Mouse (Mus musculus) retina, embryonic 14.5 days (tissue): ENCODE results near the gene Il2rb.

Experiments
- DNase-seq: peaks from one replicate; pipeline ENCODE4 v3.0.0-alpha.2; 2015; ENCODE audit warnings: low spot score

Gene Il2rb

GRCm38 (mm10) chr15:78494968-78495406, at the start of gene Il2rb:
Il2rb (minus strand) TSS chr15:78495271.
- DNase-seq: no peak

DNA sequence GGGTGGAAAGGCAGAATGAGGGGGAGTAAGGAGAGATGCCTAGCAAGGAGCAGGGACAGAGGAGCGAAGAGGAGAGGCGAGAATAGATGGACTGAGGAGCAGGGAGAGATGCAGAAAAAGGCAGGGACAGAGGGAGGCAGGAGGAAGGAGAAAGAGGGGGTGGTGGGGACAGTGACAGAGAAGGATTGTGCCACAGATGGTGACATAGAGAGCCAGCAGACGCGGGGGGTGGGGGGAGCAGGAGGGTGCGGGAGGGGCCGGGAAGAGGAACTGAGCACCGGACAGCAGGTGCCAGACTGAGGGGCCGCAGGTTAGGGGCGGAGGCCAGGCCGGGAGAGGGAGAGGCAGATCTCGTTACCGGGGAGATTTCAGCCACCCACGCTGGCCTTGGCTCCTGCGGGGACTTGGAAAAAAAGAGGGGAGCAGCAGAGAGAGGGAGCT, 49.5 kb upstream of the Il2rb start, which contains the start of gene Sstr3:
TSS of gene Sstr3 (minus strand) at position 125 of the 441 bp plus-strand sequence.
- DNase-seq: no peak

- DNase-seq: no peak
Measured at GRCm38 (mm10) chr15:78544041-78544440, 49.0 kb upstream of the Il2rb start.

DNA sequence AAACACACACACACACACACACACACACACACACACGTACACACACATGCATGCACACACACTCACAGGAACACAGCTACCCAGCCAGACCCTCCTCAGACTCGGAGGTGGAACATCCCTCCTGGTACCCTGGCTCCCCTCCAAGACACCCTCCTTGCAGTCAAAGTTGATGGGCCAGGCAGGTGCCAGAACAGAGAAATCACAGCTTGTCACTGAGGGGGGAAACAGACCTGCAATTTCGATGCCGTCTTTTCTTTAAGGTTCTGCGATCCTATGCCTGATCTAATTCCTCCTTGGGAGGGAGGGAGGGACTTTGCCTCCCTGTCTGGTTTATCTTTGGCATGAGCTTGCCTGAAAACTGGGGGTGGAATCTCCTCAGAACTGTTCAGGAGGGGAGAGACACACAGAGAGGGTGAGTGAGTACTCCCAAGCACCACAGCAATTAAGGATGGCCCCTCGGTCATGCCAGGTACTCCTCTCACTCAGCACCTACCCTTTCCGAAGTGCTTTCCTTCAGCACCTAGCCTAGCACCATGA, 47.8 kb upstream of the Il2rb start:
- DNase-seq: no peak

- DNase-seq: no peak
Measured at GRCm38 (mm10) chr15:78542098-78542766, 47.2 kb upstream of the Il2rb start.

- no peak for DNase-seq
Measured at GRCm38 (mm10) chr15:78541606-78542005, 46.5 kb upstream of the Il2rb start.

GRCm38 (mm10) chr15:78541036-78541435, 46.0 kb upstream of the Il2rb start:
- DNase-seq: no peak

- no peak for DNase-seq
Measured at GRCm38 (mm10) chr15:78535723-78536421, 40.8 kb upstream of the Il2rb start.

DNA sequence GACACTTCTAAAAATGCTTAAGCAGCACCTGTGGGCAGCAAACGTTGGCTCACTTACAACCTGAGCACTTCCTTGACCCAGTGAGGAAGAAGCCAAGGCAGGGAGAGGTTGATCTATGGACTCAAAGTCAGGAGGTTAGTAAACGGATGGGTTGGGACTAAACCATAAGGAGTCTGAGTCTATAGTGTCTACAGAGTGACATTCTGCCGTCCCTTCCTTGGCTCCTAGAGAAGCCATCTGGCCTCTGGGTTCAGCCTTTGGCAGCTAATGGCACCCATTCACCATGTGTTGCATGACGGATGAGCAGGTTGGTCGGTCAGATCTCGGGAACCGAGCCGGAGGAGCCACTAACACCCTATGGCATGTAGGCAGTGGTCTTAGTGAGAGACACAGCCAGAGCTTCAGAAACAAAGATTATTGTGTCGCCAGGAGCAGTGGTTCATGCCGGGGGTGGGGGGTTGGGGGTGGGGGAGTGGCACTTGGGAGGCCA, 38.3 kb upstream of the Il2rb start:
- DNase-seq: no peak

DNA sequence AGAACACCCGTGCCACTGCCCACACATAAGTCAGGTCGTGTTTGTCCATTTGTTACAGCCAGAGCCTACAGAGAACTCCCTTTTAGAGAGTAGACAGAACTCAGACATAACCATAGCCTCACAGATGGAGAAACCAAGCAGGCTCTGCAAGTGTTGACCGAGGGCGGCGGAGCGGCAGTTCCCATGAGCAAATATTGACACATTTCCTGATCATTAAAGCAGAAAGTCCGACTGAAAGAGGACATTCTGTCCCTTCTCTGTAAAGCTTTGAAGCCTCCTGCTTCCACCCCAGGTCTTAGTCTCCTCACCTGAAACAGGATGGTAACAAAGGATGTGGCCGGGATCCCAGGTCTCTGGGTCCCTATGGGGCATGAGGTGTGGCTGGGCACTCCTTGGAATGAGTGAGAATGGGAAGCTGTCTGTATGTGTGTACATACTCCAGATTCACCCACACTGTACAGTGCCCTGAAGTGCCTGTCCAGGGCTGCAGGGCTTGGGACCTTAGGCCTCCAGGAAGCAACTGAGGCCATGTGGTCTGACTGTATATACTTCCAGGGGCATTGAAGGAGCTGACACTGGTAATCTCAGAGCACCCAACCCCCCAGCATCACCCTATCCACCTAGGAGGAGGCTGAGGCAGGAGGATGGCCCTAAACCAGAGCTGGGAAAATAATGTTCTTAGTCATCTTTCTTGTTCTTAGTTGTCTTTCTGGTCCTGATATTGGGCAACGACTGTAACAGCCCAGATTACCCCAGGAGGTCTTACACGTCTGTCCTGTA, 37.7 kb upstream of the Il2rb start:
- DNase-seq: no peak

GRCm38 (mm10) chr15:78531901-78532469, 36.9 kb upstream of the Il2rb start:
- peak; percentile 99 for DNase-seq

DNA sequence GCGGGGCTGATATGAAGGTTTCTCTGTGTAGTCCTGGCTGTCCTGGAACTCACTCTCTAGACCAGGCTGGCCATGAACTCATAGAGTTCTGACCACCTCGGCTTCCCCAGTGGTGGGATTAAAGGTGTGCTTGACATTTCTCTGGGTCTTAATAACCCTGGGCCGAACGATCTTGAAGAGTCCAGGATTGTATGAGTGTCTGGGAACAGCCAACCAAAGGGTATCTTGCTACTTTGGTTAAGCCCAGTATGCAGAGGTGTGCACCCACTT, 36.3 kb upstream of the Il2rb start:
- no peak for DNase-seq

- no peak for DNase-seq
Measured at GRCm38 (mm10) chr15:78530671-78531450, 35.8 kb upstream of the Il2rb start, which contains the start of gene C1qtnf6. C1qtnf6 (minus strand) TSS chr15:78531416.

GRCm38 (mm10) chr15:78530141-78530540, 35.1 kb upstream of the Il2rb start:
- DNase-seq: no peak

DNA sequence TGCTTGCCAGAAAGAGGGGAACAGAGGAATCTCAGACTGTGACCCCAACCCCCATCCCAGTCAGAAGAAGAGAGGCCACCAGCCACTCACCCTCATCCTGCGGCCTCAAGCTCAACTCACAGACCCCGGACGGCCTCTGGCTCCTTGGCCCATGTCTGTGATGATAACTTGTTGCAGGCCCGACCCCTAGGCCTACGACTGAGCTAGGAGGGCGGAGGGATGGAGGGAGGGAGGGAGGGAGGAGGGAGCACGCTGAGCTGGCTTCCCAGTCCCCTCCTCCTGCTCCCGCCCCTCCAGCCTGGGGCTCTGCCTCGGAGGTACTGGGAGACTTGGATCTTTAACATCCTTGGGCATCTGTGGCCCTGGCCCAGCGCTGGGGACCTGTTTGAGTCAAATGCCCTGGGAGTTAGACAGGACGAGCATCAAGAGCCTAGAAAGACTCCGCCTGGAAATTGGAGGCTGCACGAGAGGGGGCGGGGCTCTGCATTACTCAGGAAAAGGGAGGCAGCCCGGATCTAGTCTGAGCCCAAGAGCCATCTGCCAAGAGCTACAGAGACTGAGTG, 34.4 kb upstream of the Il2rb start:
- DNase-seq: peak; percentile 71

GRCm38 (mm10) chr15:78528726-78529411, 33.8 kb upstream of the Il2rb start:
- no peak for DNase-seq

DNA sequence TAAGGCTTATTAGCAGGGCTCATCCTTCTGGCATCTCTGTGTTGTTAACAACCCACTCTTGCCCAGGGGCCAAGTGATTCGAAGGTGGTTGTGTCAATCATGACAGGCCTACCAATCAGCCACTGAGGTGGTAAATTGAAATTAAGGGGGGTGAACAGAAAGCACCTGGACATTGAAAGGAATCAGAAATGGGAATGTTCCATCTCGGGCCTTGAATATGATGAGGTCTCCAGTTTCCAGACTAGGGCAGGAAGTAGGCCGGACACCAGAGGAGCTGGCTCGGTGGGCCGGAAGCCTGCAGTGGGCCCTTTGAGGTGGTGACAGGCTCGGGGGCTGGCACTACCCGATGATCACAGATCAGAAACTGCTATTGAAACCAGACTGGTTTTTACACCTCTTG, 32.9 kb upstream of the Il2rb start:
- DNase-seq: no peak

DNA sequence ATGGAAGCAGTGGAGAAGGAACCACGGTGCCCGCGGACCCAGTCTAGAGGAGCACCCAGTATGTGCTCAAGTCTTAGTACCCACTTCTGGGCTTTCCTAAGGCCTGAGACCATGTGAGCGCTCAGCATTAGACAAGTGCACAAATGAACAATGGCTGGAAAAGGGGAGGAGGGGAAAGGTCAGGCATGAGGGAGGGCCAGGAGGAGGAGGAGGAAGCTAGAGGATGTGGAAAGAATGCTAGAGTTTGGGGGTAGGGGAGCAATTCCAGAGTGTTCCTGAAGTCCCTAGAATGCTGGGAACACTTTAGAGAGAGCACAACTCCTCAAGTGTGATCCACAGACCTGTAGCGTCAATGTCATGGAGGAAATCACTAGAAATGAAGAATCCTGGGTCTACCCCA, 29.1 kb upstream of the Il2rb start:
- DNase-seq: no peak

GRCm38 (mm10) chr15:78521892-78522291, 26.8 kb upstream of the Il2rb start:
- no peak for DNase-seq

GRCm38 (mm10) chr15:78521331-78521730, 26.3 kb upstream of the Il2rb start:
- no peak for DNase-seq
